Mouse (Mus musculus) myocyte (in vitro differentiated cells): Measurements from ENCODE around the gene Gramd1b.

Experiments used
- CEBPB ChIP-seq: IDR thresholded peaks from 2 replicates; pipeline ENCODE4 v1.6.1; 2011; ENCODE audit warnings: mild to moderate bottlenecking, moderate library complexity; ENCODE audit not compliant: poor library complexity, insufficient read depth, severe bottlenecking
- E2F4 ChIP-seq: IDR thresholded peaks from one replicate; pipeline ENCODE4 v1.6.1; 2011; ENCODE audit warnings: mild to moderate bottlenecking, control low read depth, moderate library complexity; ENCODE audit not compliant: insufficient read depth
- MAX ChIP-seq: IDR thresholded peaks from one replicate; pipeline ENCODE4 v1.6.1; 2011; ENCODE audit warnings: low read depth, mild to moderate bottlenecking, control low read depth
- MYOD1 ChIP-seq, 3 experiments: IDR thresholded peaks; one replicate each; pipeline ENCODE4 v1.6.1; 2011; ENCODE audit warnings: control low read depth in 2 of 3, low read depth in 2 of 3, mild to moderate bottlenecking in 2 of 3, moderate library complexity in 1 of 3; ENCODE audit not compliant: insufficient read length in 2 of 3, control insufficient read depth in 1 of 3
- MYOG ChIP-seq, 3 experiments: IDR thresholded peaks; one replicate each; pipeline ENCODE4 v1.6.1; 2011; ENCODE audit warnings: control low read depth in 2 of 3, low read depth in 2 of 3, mild to moderate bottlenecking in 2 of 3; ENCODE audit not compliant: insufficient read length in 2 of 3, control insufficient read depth in 1 of 3, insufficient read depth in 1 of 3
- POLR2A ChIP-seq: IDR thresholded peaks from one replicate; pipeline ENCODE4 v1.6.1; 2011; ENCODE audit warnings: low read depth, mild to moderate bottlenecking, control low read depth, moderate library complexity; ENCODE audit not compliant: insufficient read length
- POLR2AphosphoS2 ChIP-seq: IDR thresholded peaks from one replicate; pipeline ENCODE4 v1.6.1; 2011; ENCODE audit warnings: low read depth, control low read depth; ENCODE audit not compliant: insufficient read length
- REST ChIP-seq: IDR thresholded peaks from one replicate; pipeline ENCODE4 v1.6.1; 2011; ENCODE audit warnings: mild to moderate bottlenecking, control low read depth, moderate library complexity; ENCODE audit not compliant: insufficient read depth, insufficient read length
- TCF12 ChIP-seq: IDR thresholded peaks from one replicate; pipeline ENCODE4 v1.6.1; 2011; ENCODE audit warnings: mild to moderate bottlenecking, control low read depth; ENCODE audit not compliant: poor library complexity, insufficient read depth, severe bottlenecking
- TCF3 ChIP-seq: IDR thresholded peaks from one replicate; pipeline ENCODE4 v1.6.1; 2011; ENCODE audit warnings: low read depth, control low read depth; ENCODE audit not compliant: insufficient read length
- USF1 ChIP-seq: IDR thresholded peaks from one replicate; pipeline ENCODE4 v1.6.1; 2011; ENCODE audit warnings: low read depth, mild to moderate bottlenecking, control low read depth, moderate library complexity

DNA sequence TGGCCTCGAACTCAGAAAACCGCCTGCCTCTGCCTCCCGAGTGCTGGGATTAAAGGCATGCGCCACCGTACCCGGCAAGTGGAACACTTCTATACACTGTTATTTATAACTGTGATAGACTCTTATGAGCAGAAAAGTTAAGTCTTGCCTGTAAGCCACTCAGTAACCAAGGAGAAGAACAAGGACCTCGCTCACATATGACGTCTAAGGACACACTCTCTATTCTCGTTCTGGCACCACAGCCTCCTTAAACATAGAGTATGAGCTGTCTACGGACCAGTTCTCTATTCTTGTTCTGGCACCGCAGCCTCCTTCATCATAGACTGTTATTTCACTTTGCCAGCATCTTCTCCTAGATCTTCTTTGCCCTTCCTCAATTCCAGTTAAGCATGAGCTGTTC lies 55.1 kb downstream of the Gramd1b start:
- TF ChIP-seq POLR2A: no peak
- no peak for TF ChIP-seq E2F4
- no peak for TF ChIP-seq TCF12
- TF ChIP-seq POLR2AphosphoS2: no peak
- TF ChIP-seq USF1: no peak
- TF ChIP-seq MYOD1 (IDR thresholded peaks at IDR 0.05; ENCODE audit: control insufficient read depth in 1 of 3, insufficient read length in 2 of 3, low read depth in 2 of 3): no peak
- no peak for TF ChIP-seq REST
- no peak for TF ChIP-seq MYOG (IDR thresholded peaks at IDR 0.05; ENCODE audit: control insufficient read depth in 1 of 3, insufficient read depth in 1 of 3, insufficient read length in 2 of 3, low read depth in 2 of 3)
- no peak for TF ChIP-seq CEBPB
- TF ChIP-seq MAX: no peak
- TF ChIP-seq TCF3: no peak
